In the genomic region with DNA sequence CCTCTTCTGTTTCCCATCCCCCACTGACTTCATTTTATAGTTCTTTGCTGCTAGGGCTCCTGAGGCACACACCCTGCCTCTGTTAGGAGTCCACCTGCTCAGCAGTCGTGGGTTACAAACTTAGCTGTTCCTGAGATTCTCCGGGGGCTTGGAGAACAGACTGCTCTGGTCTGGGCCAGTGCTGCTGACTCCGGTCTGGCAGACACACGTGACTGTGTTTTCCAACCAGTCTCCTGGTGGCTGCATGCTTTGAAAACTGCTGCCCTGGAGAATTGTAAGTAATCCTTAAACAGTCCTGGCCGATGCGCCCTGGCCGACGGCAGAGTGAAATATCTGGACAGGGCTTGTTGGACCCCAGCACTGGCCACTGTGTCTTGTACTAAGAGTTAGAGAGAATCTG, we compare ENCODE assay signal across 16 mouse cellular contexts. TPM values are rescaled to one million over a fixed set of nuclear protein-coding genes. Genes with fewer than 3 reads are reported as not detected.
DNase-seq lines count a peak whose midpoint lies in the region; ATAC-seq lines count a peak whose summit lies in the region.
"Had no signal": no experiment of that assay in that cellular context is flagged by ENCODE, and none has a peak within 500 bp of the region (broad histone marks: within the 10 kb centered on the region; RNA-seq: fewer than 3 reads in every experiment).

No protein-coding gene starts in this region.

- H3K9me3 ChIP-seq in limb, embryonic 12.5 days, result no peaks in the 10 kb centered on the region
- H3K9me3 ChIP-seq in limb, embryonic 10.5 days (replicated peaks), result no peaks in the 10 kb centered on the region
- no peaks in the 10 kb centered on the region for H3K9me3 ChIP-seq in kidney, embryonic 16.5 days (ENCODE audit: low read length)
- H3K9me3 ChIP-seq: embryonic facial prominence, embryonic 15.5 days; G1E had no signal

- 45% methylated on average over 8 of the region's 8 CpGs for WGBS in limb, embryonic 12.5 days
- 81% methylated on average over 8 of the region's 8 CpGs for WGBS in limb, embryonic 10.5 days
- 60% methylated on average over 8 of the region's 8 CpGs for WGBS in kidney, embryonic 16.5 days

- H3K4me3 ChIP-seq in limb, embryonic 12.5 days (replicated peaks), result no peak overlapping the region
- no peak overlapping the region for H3K4me3 ChIP-seq in limb, embryonic 10.5 days
- no peak overlapping the region for H3K4me3 ChIP-seq in kidney, embryonic 16.5 days (ENCODE audit: low read length)
- H3K4me3 ChIP-seq: embryonic facial prominence, embryonic 15.5 days had no signal

- H3K4me1 ChIP-seq in limb, embryonic 12.5 days (replicated peaks), result peaks cover 18% of the 10 kb centered on the region
- H3K4me1 ChIP-seq in limb, embryonic 10.5 days, result peaks cover 9% of the 10 kb centered on the region; the same call in 1 of the 2 replicates
- no peaks in the 10 kb centered on the region for H3K4me1 ChIP-seq in kidney, embryonic 16.5 days (ENCODE audit: insufficient read depth, low read length)

- peak; percentile 16 for DNase-seq in gastrocnemius, postnatal 25 days
- no peak for DNase-seq in gastrocnemius, postnatal 4 days (ENCODE audit: low spot score in 2 of 2)
- no peak for DNase-seq in limb, embryonic 10.5 days (ENCODE audit: low spot score)
- DNase-seq in skeletal muscle tissue, adult 2 months (ENCODE audit: low read depth, low spot score), result peak; percentile 14
- no peak for DNase-seq in testis, postnatal 14 days (ENCODE audit: low spot score)
- no peak for DNase-seq in thymus, adult 18-20 months
- DNase-seq: cerebellum, adult 8-10 months; forebrain, postnatal 0 days; lung, postnatal 10 days had no signal

- H3K27ac ChIP-seq in limb, embryonic 12.5 days, result peak overlapping the region; percentile 7; the same call in 1 of the 2 replicates
- H3K27ac ChIP-seq in limb, embryonic 10.5 days, result no peak overlapping the region
- 0 out of 2 replicates have a peak overlapping the region, but pooled peaks have one; percentile 8 for H3K27ac ChIP-seq in kidney, embryonic 16.5 days (ENCODE audit: low read length)
- H3K27ac ChIP-seq: embryonic facial prominence, embryonic 15.5 days had no signal

- no peak overlapping the region for H3K9ac ChIP-seq in limb, embryonic 12.5 days (replicated peaks)
- H3K9ac ChIP-seq in kidney, embryonic 16.5 days (replicated peaks; ENCODE audit: low read length), result 0 out of 2 replicates have a peak overlapping the region, but pooled peaks have one; percentile 18
- H3K9ac ChIP-seq: embryonic facial prominence, embryonic 15.5 days; forebrain, postnatal 0 days had no signal

- no peak for ATAC-seq in limb, embryonic 12.5 days (ENCODE audit: insufficient number of reproducible peaks, insufficient read depth, low FRiP score, low TSS enrichment, low read depth)
- peak; percentile 80 for ATAC-seq in kidney, embryonic 16.5 days (ENCODE audit: low FRiP score, low TSS enrichment)
- ATAC-seq: forebrain, postnatal 0 days had no signal

- H3K4me2 ChIP-seq in limb, embryonic 12.5 days, result 0 out of 2 replicates have a peak overlapping the region, but pooled peaks have one; percentile 13
- 0 out of 2 replicates have a peak overlapping the region, but pooled peaks have one; percentile 14 for H3K4me2 ChIP-seq in kidney, embryonic 16.5 days (replicated peaks; ENCODE audit: low read depth, low read length)
- H3K4me2 ChIP-seq: embryonic facial prominence, embryonic 15.5 days; liver, embryonic 11.5 days had no signal

- H3K36me3 ChIP-seq in limb, embryonic 12.5 days, result no peaks in the 10 kb centered on the region
- no peaks in the 10 kb centered on the region for H3K36me3 ChIP-seq in limb, embryonic 10.5 days
- no peaks in the 10 kb centered on the region for H3K36me3 ChIP-seq in kidney, embryonic 16.5 days (ENCODE audit: insufficient read depth, low read length)
- H3K36me3 ChIP-seq: embryonic facial prominence, embryonic 15.5 days; G1E had no signal

- 0 out of 2 replicates have a peak, but pooled peaks cover 3% of the 10 kb centered on the region for H3K27me3 ChIP-seq in limb, embryonic 12.5 days
- no peaks in the 10 kb centered on the region for H3K27me3 ChIP-seq in limb, embryonic 10.5 days (ENCODE audit: low read depth, poor library complexity, severe bottlenecking)
- H3K27me3 ChIP-seq in kidney, embryonic 16.5 days (ENCODE audit: insufficient read depth, low read length), result no peaks in the 10 kb centered on the region; the same call in 1 of the 2 replicates
- H3K27me3 ChIP-seq: embryonic facial prominence, embryonic 15.5 days had no signal

RNA-seq across cellular contexts. Expression of a gene that starts 12.7 kb away (rescaled TPM):
- not detected for total RNA-seq in gastrocnemius, postnatal 25 days (2021)
- not detected for total RNA-seq in gastrocnemius, postnatal 4 days (2021)
- not detected in 2 replicates for polyA plus RNA-seq in limb, embryonic 12.5 days (2016; fragmentation: Nextera tagmentation; extraction: Ambion mirVana)
- not detected in 2 replicates for polyA plus RNA-seq in limb, embryonic 10.5 days (2016; fragmentation: Nextera tagmentation; extraction: Ambion mirVana)
- 0.49 and 0.76 TPM in 2 replicates for polyA plus RNA-seq in kidney, embryonic 16.5 days (2015; fragmentation: Nextera tagmentation; extraction: Ambion mirVana)
- total RNA-seq: forebrain, postnatal 0 days; left cerebral cortex, adult 18-20 months; monocyte, adult 5-6 weeks had no signal
- polyA plus RNA-seq: G1E; liver, embryonic 11.5 days had no signal

Comparison
In these comparisons a context has a peak if more than half of its experiments do, and no peak if none do; other contexts are left out.
1. DNase-seq: peak in gastrocnemius, postnatal 25 days (single experiment) and skeletal muscle tissue, adult 2 months (single experiment); none in gastrocnemius, postnatal 4 days (0 of 2), limb, embryonic 10.5 days (single experiment), testis, postnatal 14 days (single experiment) and thymus, adult 18-20 months (0 of 2).